Mouse (Mus musculus): Measurements from ENCODE around the gene Alg12.

DNA sequence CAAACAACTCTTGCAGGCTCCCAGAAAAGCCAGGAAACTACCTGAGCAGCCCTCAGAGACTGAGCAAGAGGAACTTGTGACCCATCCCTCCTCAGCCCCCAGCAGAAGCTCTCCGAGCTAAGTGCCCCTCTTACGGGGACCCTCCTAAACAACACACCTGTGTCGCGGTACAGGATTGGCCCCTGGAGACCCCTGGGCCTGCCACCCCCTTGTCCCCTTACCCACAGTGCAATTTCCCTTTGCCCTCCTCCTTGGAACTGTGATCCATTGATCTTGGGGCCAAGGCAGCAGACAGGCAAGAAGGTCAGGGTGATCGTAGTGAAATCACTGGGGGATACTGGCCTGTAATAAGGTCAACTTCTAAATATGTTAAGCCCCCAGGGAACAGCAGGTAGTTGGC, 17.5 kb upstream of the Alg12 start:
- TF ChIP-seq GATA1 (IDR thresholded peaks at IDR 0.05; ENCODE audit: borderline replicate concordance, low read length) (no peak), FLI1 (IDR thresholded peaks at IDR 0.05; ENCODE audit: low read length) (no peak)
